Mouse (Mus musculus): ENCODE measurements around the gene Pate2.
A peak's percentile ranks its signal among the peaks of the same experiment; 100 is the strongest.
"Not testable (repeated sequence)": the region's sequence is repeated elsewhere in the genome, so short reads cannot be mapped to it uniquely, and the experiment has no call there.

Pate2 gene

DNA sequence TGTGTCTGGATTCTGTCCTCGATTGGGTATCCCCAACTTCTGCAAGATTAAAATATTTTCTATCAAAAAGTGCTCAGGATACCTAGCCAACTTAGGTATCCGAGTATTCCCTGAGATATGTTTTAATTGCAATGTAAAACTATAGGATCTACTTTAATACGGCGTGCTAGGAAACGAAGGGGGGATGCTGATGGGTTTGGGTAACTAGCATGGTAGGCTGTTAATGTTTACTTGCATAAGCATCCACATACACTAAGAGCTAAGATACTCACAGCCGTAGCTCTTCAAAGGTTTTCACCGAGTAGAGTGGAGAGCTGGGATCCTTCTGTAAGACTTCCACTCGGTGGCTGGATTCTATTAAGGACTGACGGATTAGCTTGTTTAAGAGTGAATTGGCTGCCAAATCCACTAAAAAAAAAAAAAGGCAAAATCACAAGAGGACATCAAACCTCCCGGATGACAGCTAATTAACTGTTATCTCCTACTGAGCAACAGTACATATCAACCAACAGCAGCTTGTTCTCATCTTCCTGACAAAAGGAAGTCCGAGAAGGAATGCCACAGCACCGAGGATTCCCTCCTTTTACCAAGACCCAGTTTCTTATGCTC, 13.5 kb upstream of the Pate2 start:
- no peak for DNase-seq (ENCODE audit: low read depth)

DNA sequence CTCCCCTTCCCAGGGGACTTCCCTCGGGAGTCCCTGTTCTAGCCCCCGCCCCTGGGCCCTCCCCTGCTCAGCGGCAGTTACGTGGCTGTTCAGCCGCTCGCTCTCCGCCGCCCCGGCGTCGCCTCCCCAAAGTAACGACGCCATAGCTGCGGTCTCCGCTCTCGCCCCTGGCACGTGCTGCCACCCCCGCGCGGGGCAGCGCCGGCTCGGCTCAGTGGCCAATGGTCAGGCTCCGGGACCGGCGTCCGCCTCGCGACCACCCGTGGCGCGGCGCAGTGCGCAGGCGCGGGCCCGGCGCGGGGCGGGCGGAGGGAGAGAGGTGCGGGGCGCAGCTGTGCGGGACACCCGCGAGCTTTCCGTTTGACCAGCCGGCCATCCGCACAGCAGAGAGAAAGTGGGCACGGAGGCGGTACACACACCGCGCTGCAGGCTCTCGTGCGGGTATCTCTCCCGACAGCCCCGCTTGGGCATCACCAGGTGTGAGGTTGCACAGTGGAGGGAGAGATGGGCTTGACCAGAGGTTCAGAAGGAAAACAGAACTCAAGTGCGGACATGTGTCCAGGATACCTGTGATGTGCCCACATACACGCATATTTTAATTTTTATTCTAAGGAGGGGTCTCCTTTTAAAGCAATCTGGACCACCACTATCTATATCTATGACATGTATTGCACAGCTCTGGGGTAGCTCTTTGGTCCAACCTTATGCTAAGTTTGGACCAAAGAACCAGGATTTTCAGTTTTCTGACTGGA, 11.7 kb upstream of the Pate2 start, which contains the start of the genes Ddx25 and Pus3:
Ddx25 (minus strand) TSS at position 272 of the 752 bp plus-strand sequence.
Pus3 (plus strand) TSS at position 339 of the 752 bp plus-strand sequence.
- no peak for DNase-seq (ENCODE audit: low read depth)

DNA sequence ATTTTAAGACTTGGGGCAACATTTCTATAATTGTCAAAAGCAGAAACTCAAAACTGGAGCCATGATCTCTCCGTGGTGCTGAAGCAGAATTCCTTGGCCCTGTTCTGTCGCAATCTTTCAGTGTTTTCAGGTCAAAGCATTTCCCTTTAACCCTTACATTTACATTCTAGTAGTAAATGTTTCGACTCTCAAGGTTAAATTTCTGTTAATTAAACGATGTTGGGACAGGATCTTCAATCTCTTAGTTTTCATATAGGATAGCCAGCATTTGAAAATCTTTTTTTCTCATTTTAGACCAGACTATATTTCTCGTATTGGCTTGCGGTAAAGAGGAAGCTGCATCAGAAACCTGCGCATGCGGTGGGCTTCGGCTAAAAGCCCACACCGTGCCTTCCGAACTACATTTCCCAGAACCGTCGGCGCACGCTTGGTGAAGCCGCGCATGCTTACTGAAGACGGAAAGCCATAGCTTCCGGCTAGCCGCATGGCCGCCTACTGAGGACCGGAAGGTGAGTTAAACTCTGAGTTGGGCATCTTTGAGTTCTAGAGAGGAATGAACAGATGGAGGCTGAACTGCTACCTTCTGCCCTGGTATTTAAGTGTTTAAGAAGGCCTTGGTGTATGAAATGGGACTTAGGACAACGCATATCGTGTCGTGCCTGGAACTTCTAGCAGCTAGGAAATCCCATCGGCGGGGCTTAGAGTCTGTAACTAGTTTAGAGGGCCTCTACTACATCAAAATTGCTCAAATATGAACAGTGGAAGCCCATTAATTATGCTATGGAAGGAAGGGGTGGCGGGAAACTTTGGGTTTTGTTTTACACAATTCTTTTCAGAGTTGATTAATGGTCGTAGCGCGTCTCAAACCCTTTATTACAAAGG, 10.8 kb upstream of the Pate2 start:
- peak; percentile 72 for DNase-seq (ENCODE audit: low read depth)

DNA sequence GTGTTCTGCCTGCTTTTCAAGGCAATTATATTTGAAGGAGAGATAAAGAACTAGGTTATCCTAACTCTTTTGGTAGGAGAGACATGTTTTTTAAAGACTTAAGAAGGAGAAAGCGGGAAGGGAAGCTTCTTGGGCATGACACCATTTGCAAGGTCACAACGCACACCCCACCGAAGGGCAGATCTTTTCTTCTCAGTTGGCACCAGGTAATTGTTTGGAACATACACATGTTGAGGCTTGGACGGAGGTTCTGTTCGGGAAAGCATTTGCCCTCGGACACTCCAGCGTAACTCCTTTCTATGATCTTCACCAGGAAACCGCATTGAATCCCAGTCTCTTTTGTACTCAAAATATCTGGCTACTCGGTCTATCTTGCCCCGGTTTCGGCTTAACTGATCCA, 9.0 kb upstream of the Pate2 start:
- DNase-seq (ENCODE audit: low read depth) = no peak

DNA sequence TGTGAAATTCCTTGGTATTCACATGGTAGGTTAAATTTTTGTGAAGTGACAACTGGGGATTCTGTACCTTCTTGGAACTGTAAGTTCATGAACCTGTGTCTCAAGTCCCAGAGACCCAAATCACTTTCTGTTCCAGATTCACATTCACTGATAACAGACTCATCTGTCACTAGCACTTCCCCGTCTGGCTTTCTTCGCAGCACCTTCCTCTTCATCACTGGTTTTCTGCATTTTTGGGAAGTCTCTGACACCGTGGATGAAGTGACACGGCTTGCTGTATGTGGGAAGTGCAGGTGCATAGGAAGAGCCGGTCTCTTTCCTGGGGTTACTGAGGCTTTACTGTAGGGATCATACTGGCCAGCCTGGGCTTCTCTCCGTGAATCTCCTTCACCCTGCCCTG, 8.5 kb upstream of the Pate2 start:
- DNase-seq (ENCODE audit: low read depth) = no peak

DNA sequence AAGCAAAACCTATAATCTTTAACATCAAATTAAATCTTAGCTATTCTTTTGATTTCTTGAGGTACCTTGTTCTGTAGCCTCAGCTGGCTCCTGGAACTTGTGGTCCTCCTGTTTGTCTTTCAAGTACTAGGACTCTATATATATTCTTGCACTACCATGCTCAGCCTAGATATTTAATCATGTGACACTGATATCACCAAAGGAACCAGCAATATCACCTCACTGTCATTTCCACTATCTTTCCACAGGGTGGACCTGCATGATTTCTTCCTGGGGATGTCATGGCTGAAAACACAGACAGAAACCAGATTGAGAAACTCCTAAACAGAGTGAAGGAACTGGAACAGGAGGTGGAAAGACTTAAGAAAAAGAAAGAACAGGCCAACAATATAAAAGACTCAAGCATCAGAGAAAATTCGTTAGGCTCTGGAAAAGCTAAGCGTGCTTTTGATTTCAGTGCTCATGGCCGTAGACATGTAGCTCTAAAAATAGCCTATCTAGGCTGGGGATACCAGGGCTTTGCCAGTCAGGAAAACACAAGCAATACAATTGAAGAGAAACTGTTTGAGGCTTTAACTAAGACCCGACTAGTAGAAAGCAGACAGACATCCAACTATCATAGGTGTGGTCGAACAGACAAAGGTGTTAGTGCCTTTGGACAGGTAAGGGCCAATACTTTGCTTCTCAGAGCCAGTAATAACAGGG, 5.4 kb upstream of the Pate2 start:
- no peak for DNase-seq (ENCODE audit: low read depth)

DNA sequence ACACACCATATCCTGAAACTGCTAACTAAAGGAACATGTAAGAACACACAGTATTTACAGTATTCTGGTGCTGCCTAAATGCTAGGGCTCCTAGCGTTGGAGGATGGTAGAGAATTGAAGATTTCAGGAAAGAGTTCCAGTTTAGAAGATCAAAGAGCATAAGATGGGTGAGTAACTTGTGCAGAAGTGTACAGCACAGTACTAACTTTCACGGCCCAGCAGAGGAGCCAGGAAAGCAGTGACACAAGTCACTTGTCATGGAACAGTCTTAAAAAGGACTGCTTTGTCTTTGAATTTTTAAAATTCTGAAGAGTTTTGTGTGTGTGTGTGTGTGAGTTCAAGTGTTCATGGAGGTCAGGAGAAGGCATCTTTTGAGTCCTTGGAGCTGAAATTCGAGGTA, 2.1 kb upstream of the Pate2 start:
- no peak for DNase-seq (ENCODE audit: low read depth)

DNA sequence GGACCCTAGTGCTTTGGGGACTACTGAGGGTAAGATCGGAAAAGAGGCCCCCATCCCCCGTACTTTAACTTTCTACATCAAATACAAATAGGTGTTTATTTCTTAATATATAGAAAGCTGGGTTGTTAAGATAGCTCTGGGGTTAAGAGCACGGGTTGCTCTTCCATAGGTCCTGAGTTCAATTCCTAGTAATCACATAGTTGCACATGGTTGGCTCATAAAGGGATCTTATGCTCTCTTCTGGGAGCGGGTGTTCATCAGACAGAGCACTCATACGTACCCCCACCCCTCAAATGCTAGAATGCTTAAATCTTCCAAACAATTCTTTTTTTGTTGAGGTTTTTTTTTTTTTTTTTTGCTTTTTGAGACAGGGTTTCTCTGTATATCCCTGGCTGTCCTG, 579 bp downstream of the Pate2 start:
- no peak for DNase-seq (ENCODE audit: low read depth)

DNA sequence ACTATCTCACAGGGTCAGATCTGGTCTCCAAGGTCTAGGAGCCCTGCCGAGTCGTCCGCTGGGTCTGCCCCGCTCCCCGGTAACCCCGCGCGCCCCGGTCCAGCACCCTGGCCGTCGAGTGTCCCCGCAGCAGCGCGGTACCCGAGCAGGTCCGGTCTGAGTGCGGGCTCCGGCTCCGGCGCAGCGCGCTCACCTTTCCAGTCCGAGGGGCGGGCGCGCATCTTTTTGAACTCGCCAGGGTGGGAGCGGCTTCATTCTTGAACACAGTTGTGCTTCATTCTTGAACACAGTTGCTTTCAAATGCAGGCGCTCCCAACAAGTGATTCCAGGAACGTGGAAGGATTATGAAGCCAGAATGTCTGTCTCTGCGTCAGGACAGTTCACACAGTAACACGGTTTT, 4.3 kb downstream of the Pate2 start:
- no peak for DNase-seq (ENCODE audit: low read depth)

DNA sequence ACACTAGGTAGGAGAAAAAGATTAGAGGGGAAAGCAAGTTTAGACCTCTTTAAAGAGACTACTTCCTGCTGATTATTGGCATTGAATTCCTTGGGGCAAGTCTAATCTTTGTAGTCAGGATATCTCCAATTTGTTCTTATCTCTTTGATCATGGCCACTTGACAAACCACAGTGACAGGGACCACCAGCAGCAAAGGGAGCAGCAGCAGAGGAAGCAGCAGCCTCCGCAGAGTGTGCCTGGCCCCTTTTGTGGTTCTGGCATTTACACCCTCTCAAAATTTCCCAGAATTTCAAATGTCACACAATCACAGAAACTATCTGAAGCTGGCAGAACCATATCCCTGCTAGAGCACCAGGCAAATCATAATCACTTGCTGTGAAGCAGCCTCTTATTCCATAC, 17.6 kb downstream of the Pate2 start:
- no peak for DNase-seq (ENCODE audit: low read depth)

DNA sequence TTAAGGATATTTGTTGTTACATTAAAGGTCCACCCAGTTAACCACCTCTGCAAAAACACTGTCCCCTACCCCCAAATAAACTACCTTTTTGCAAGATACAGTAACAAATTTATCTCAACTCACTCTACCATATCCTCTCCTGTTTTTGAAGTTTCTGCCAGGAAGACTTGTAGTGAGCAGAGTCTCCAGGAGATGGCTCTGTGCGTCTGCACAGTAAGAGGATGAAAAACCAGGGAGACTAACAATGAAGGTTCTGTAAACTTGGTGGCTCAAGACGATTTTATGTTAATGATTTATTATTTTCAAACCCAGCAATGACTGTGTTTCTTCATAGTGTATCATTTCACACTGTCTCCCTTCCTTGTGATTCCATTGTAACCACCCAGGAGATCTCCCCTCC, 22.8 kb downstream of the Pate2 start:
- DNase-seq (ENCODE audit: low read depth) = no peak

DNA sequence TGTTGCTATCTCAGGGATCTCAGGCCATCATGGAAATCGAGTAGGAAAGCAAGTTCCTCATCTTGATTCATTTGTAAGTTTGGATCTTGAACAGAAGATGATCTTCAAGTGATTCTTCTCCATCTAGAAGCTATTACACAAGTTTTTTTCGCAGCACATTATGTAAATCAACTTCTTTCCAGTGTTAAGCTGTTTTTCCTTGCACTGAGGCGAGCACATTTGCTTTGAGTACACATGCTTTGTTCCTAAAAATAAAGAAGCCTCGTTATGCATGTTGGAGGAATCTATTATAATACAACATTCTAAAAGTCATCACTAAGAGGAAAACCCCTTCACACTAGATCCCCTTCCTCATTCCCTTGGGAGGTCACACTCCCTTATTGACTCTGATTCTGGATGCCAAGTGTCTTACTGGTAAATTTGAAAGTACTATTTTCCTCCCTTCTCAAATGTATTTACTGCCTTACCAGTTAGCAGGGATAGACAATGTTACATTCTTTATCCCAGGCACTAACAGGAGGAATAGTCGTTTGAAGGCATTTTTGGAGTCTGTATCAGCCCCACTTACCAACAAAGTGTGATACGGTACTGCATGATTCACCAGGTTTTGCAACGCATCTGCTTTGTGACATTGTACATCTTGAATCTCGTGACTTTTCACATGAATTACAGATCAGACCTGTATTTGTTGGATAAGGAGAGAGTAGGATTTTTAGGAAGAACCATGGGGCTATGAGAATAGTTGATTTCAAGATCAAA, 37.7 kb downstream of the Pate2 start:
- DNase-seq (ENCODE audit: low read depth) = no peak

DNA sequence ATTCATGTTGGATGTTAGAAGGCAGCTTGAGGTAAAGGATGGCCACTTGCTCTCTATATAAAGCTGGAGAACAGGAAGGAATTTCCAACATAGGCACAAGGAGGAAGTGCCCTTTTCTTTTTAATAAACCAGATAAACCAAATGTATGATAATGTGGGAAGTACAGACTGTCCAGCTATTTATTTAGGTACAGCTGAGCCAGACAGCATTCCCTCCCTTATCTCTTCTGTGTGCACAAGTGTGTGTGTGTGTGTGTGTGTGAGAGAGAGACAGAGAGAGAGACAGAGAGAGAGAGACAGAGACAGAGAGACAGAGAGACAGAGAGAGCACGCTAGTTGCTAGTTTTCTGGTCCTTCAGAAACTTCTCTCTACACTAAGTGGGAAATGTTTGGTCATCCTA, 41.8 kb downstream of the Pate2 start, which contains the start of gene Pate4:
Pate4 (minus strand) TSS at position 101 of the 400 bp plus-strand sequence.
- no peak for DNase-seq (ENCODE audit: low read depth)

DNA sequence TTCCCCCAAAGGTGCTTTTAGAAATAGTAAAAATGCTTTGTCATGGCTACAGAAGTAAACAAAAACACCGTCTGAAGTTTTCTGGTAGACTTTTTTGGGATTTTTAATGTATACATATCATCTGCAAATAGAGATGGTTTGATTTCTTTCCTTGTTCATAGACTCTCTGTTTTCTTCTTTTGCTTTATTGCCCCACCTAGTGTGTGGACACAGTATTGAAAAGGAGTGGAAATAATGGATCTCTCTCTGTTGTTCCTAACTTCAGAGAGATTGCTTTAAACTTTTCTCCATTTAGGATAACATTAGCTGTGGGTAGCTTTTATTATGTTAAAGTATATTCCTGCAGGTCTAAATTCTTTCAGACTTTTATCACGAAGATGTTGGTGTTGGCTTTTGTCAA, 43.9 kb downstream of the Pate2 start:
- no peak for DNase-seq (ENCODE audit: low read depth)

DNA sequence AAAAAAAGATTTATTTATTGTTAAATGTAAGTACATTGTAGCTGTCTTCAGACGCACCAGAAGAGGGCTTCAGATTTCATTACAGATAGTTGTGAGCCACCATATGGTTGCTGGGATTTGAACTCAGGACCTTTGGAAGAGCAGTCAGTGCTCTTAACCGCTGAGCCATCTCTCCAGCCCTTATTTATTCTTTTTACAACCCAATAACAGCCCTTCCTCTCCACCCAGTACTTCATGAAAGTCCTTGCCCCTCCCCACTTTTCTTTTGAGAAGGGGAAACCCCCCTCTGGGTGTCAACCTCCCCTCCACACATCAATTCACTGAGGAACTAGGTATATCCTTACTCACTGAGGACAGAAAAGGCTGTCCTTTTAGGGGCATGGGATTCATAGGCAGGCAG, 46.7 kb downstream of the Pate2 start:
- DNase-seq (ENCODE audit: low read depth) = not testable (repeated sequence)

DNA sequence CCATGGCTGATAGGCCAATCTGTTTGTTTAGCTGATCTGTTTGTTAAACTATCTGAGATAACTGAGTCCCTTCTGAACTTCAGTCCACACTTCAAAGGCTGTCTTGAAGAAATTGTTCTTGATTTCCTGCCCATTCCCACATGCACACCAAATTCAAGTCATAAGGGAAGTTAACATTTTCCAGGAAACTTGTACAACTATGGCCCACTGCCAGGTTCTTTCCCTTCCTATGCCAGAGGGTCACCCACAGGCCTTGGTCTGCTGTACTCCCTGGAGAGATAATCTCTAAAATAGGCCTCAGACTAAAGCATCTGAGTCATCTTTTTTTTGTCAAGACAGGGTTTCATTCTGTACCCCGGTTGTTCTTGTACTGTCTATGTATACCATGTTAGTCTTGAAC, 62.9 kb downstream of the Pate2 start:
- no peak for DNase-seq (ENCODE audit: low read depth)

DNA sequence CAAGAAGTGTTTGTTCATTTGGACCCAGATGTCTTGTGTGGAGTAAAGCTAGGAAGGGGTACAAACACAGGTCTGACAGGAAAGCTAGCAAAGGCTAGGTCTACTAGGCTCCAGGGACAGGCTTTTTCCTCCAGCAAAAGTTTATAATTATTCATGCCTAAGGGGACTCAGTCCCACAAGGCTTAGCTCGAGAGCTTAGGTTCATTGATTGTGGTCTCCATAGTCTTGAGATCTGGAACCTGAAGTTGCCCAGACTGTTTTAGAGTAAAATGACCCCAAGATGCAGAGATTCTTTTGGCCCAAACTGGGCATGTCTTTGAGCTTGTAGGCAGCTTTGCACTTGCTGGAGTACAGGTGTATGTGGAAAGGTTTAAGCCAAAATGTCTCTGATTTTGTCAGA, 78.0 kb downstream of the Pate2 start, which contains the start of gene Pate3:
Pate3 (minus strand) TSS at position 101 of the 400 bp plus-strand sequence.
- no peak for DNase-seq (ENCODE audit: low read depth)

DNA sequence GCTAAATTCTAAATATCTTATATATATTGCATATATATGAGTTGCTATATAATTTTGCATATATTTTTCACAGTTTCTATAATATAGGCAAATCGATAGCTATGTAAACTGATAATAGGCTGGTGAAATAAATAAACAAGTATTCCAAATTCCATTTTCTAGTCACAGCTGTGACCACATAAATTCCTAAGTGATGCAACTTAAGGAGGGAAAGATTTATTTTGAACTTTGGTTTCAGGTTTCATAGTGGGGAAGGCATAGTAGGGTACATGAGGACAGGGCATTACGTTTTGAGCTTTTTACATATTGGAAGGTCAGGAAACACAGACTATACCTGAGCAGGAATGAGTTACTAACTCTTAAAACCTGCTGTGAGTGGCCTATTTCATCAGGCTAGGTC, 103.5 kb downstream of the Pate2 start:
- no peak for DNase-seq (ENCODE audit: low read depth)

DNA sequence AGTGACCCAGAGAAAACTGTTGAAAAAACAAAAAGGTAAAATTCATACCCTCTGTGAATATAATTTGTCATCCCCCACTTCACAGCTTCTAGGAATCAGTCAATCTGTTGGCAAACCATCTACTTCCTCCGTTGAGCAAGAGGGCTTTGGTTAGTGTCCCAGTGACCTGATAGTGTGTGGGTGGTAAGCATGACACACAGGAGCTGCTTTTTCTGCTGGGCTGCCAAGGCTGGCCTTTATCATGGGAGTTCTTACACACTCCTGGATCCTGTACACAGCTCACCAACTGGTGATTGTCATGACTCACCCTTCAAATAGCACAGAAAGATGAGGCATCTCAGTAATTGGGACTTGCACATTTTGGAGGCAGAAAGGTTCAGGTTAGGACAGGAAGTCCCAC, 116.9 kb downstream of the Pate2 start, which contains the start of gene Pate1:
Pate1 (minus strand) TSS at position 378 of the 400 bp plus-strand sequence.
- DNase-seq (ENCODE audit: low read depth) = no peak

DNA sequence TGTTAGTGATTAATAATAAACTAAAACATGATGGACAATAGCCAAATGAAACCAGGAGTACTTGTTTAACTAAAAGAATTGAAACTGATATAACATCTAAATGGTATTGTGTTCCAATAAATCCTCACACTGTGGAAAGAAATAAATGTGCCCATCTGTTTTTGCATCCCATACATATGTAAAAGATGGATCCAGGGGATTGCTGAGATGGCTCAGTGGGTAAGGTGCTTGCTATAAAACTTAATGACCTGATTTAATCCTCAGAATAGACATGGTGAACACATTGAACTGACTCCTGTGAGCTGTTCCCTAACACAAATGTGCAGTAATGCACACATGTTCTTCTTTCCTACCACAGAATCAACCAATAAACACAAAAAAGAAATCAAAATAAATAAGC, 121.8 kb downstream of the Pate2 start:
- DNase-seq (ENCODE audit: low read depth) = no peak

DNA sequence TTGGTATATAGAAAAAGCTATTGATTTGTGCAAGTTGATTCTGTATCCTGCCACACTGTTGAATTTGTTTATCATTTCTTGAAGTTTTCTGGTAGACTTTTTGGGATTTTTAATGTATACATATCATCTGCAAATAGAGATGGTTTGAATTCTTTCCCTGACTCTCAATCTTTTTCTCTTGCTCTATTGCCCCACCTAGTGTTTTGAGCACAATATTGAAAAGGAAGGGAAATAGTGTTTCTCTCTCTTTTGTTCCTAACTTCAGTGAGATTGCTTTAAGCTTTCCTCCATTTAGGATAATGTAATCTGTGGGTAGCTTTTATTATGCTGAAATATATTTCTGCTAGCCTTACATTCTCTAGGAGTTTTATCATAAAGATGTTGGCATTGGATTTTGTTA, 137.2 kb downstream of the Pate2 start:
- DNase-seq (ENCODE audit: low read depth) = no peak
